Mouse (Mus musculus) liver, postnatal 0 days (tissue): ENCODE results near the gene Fam114a2. TPM values are rescaled to one million over a fixed set of nuclear protein-coding genes. Genes with fewer than 3 reads are reported as not detected.

Experiments used
- ATAC-seq: fragments of 200-750 bp; cut with Nextera tagmentation; 2 replicates; pipeline ENCODE4 v1.8.0; 2017; ENCODE audit warnings: mild to moderate bottlenecking, moderate library complexity
- DNase-seq: peaks from one replicate; pipeline ENCODE4 v3.0.0-alpha.2; 2016
- H3K27ac ChIP-seq: fragments of 300-500 bp; sonication (generic); 2 replicates; pipeline ENCODE4 v1.5.1; 2014; ENCODE audit warnings: antibody characterized with exemption, moderate library complexity, mild to moderate bottlenecking, low read depth
- H3K27me3 ChIP-seq: fragments of 300-500 bp; sonication (generic); 2 replicates; pipeline ENCODE4 v1.6.1; 2014; ENCODE audit warnings: low read length, control low read depth, mixed read lengths; ENCODE audit not compliant: insufficient read depth
- H3K36me3 ChIP-seq: fragments of 300-500 bp; sonication (generic); replicated peaks from 2 replicates; pipeline ENCODE4 v1.6.1; 2014; ENCODE audit warnings: mild to moderate bottlenecking, control low read depth, low read length, moderate library complexity, mixed read lengths; ENCODE audit not compliant: insufficient read depth
- H3K4me1 ChIP-seq: fragments of 300-500 bp; sonication (generic); 2 replicates; pipeline ENCODE4 v1.6.1; 2014; ENCODE audit warnings: antibody characterized with exemption, mild to moderate bottlenecking, control low read depth; ENCODE audit not compliant: insufficient read depth
- H3K4me2 ChIP-seq: fragments of 300-500 bp; sonication (generic); 2 replicates; pipeline ENCODE4 v1.6.1; 2014; ENCODE audit warnings: low read depth, mild to moderate bottlenecking, low read length, moderate library complexity, mixed read lengths
- H3K4me3 ChIP-seq: fragments of 300-500 bp; sonication (generic); 2 replicates; pipeline ENCODE4 v1.5.1; 2014; ENCODE audit warnings: low read depth, low read length
- H3K9ac ChIP-seq: fragments of 300-500 bp; sonication (generic); replicated peaks from 2 replicates; pipeline ENCODE4 v1.6.1; 2014; ENCODE audit warnings: mild to moderate bottlenecking, moderate library complexity
- H3K9me3 ChIP-seq: fragments of 300-500 bp; sonication (generic); 2 replicates; pipeline ENCODE4 v1.6.1; 2016; ENCODE audit warnings: mild to moderate bottlenecking, control low read depth, low read length, mixed read lengths
- CTCF ChIP-seq: sonication (generic); IDR thresholded peaks from 2 replicates; pipeline ENCODE4 v1.5.1; 2016; ENCODE audit warnings: antibody characterized with exemption, low read depth
- EP300 ChIP-seq: IDR thresholded peaks from 2 replicates; pipeline ENCODE4 v1.6.1; 2016; ENCODE audit warnings: antibody characterized with exemption, low read depth, mild to moderate bottlenecking
- WGBS: fragments of 180-500 bp; shearing (Covaris S2); extraction: QIAGEN DNeasy Blood & Tissue Kit; methylation state at CpG from one replicate; pipeline ENCODE4 v1.1.7; 2014; ENCODE audit not compliant: insufficient replicate concordance; 5-methylcytosine and 5-hydroxymethylcytosine counted together
- polyA plus RNA-seq: library from polyadenylated mRNA; unstranded; fragments of >200 nt; fragmentation: Nextera tagmentation; extraction: Ambion mirVana; gene quantifications from 2 replicates; pipeline ENCODE4 v1.2.1, GENCODE M21; 2015

Gene Fam114a2
- polyA plus RNA-seq, 1 experiment from 2014 or later, result 22.7 TPM

DNA sequence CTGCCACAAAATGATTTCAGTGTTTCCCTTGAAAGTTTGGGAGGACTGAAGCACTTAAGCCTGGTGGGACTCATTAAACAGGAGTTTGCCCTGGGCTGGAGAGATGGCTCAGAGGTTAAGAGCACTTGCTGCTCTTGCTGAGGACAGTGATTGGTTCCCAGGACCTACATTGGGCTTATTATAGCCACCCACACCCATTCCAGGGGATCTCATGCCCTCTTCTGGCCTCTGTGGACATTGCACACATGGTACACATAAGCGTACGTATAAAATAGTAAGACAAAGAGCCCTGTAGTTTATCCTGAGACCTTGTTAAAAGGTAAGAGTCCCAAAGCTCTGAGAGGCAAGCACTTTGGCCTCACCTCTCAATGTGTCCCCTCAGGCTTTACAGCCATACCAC, 31.8 kb upstream of the Fam114a2 start:
- no peaks in the 10 kb centered on the region for H3K27me3 ChIP-seq
- H3K36me3 ChIP-seq, result no peaks in the 10 kb centered on the region
- DNase-seq, result no peak
- no peak overlapping the region for H3K4me3 ChIP-seq
- WGBS, result 82% methylated on average over 2 of the region's 2 CpGs
- H3K27ac ChIP-seq, result no peak overlapping the region
- TF ChIP-seq CTCF (peak; percentile 35), EP300 (no peak)
- H3K4me2 ChIP-seq, result no peak overlapping the region
- no peak for ATAC-seq
- H3K9me3 ChIP-seq, result no peaks in the 10 kb centered on the region
- H3K9ac ChIP-seq, result no peak overlapping the region
- no peaks in the 10 kb centered on the region for H3K4me1 ChIP-seq

DNA sequence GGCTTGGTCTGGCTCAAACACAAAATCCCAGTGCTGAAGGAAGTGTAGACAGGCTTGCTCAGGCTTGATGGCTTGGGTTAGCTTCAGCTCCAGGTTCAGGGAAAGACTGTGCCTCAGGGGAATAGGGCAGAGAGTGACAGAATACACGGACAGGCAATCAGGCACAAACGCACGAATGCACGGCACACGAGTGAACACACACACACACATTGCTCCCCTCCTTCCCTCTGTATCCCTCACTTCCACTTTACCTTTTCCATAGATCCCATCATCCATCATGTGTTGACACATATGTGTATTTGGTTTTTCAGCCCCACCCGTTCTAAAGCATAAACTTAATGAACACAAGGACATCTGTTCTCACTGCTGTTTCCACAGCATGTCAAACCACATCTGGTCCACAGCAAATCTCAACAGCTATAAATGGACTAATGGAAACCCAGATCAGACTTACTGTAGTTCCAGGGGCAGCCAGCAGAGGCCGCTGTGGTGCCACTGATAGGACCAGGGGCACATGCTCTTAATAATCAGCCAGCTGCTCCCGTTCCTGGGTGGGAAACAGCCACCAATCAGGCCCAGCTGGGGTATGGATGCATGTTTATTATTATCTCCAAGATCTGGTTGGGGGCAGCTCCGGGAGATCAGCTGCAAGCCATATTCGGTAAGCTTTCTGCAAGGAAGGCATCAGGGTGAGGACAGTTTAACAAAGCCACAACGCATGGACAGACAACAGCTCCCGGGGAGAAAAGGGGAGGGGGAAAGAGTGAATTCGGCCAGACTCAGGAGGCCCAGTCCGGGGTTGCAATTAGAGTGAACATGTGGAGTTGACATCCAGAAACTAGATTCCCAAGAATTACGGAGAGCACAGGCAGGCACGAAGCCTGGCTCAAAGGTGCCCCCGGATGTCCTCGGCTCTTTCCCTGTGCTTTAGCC, 30.5 kb upstream of the Fam114a2 start:
- Histone ChIP-seq H3K4me1 (no peaks in the 10 kb centered on the region), H3K9me3 (no peaks in the 10 kb centered on the region), H3K9ac (no peak overlapping the region), H3K4me3 (no peak overlapping the region), H3K36me3 (no peaks in the 10 kb centered on the region), H3K27ac (no peak overlapping the region), H3K27me3 (no peaks in the 10 kb centered on the region), H3K4me2 (0 out of 2 replicates have a peak overlapping the region, but pooled peaks have one; percentile 11)
- ATAC-seq, result no peak
- WGBS, result 48% methylated on average over 18 of the region's 18 CpGs
- peak; percentile 88 for DNase-seq
- TF ChIP-seq EP300 (no peak), CTCF (peak; percentile 99)

- Histone ChIP-seq H3K27me3 (no peaks in the 10 kb centered on the region), H3K27ac (no peak overlapping the region), H3K4me2 (no peak overlapping the region), H3K9ac (no peak overlapping the region), H3K9me3 (no peaks in the 10 kb centered on the region), H3K4me3 (no peak overlapping the region), H3K4me1 (no peaks in the 10 kb centered on the region), H3K36me3 (no peaks in the 10 kb centered on the region)
- ATAC-seq (no peak), DNase-seq (no peak)
- TF ChIP-seq CTCF, result no peak
- TF ChIP-seq EP300, result no peak
- WGBS, result 82% methylated on average over 2 of the region's 2 CpGs
These were observed 22.3 kb upstream of the Fam114a2 start for GRCm38 (mm10) chr11:57540681-57541080.

DNA sequence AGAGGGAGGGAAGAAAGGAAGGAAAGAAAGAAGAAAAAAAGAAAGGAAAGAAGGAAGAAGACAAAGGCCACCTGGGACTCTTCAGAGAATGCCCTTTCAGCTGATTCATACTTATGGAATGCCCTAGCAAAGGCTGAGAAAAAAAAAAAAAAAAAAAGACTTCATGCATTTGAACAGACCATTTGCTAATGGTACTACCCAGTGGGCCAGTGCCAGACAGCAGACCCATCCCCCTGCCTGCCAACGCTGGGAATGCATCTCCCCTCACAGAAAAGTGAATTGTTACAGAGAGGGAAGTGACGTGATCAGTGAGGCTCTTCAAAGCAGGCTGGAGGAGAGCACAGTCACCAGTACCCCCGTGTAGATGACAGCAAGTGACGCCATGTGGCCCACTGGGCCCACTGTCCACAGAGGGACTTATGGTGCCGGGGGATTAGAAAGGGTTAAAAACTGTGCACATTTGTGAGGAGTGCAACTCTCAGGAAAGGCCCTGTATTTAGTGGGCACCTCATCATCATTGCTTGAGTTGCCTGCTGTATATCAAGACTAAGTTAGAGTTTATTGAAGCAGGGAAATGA, 21.5 kb upstream of the Fam114a2 start:
- Histone ChIP-seq H3K4me3 (no peak overlapping the region), H3K36me3 (no peaks in the 10 kb centered on the region), H3K9me3 (no peaks in the 10 kb centered on the region), H3K4me2 (no peak overlapping the region), H3K27me3 (no peaks in the 10 kb centered on the region), H3K9ac (no peak overlapping the region), H3K4me1 (no peaks in the 10 kb centered on the region), H3K27ac (no peak overlapping the region)
- WGBS, result 69% methylated on average over 5 of the region's 5 CpGs
- TF ChIP-seq CTCF (no peak), EP300 (no peak)
- DNase-seq, result no peak
- no peak for ATAC-seq

DNA sequence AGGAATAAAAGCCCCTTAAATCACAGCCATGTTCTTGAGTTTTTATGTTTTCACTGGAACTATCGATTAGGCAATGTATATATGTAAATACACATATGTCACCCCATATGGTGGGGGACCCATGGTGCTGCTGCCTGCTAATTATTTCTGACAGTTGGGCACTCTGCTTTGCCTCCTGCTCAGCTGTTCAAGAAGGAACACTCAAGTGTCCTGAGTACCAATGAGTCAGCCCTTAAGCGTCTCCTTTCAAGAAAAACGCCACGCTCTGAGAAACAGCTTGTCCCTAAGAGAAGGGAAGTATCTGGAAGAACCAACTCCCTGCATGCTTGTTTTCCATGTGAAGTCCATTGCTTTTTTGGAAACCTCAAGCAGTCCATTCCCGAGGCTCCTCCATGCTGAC, 17.5 kb upstream of the Fam114a2 start:
- no peak overlapping the region for H3K4me3 ChIP-seq
- no peak for DNase-seq
- TF ChIP-seq EP300 (no peak), CTCF (no peak)
- WGBS, result 91% methylated on average over 5 of the region's 5 CpGs
- H3K36me3 ChIP-seq, result peaks cover 14% of the 10 kb centered on the region; the same call in 1 of the 2 replicates
- H3K27ac ChIP-seq, result no peak overlapping the region
- no peak overlapping the region for H3K9ac ChIP-seq
- H3K9me3 ChIP-seq, result no peaks in the 10 kb centered on the region
- H3K4me1 ChIP-seq, result no peaks in the 10 kb centered on the region
- H3K27me3 ChIP-seq, result no peaks in the 10 kb centered on the region
- ATAC-seq, result no peak
- no peak overlapping the region for H3K4me2 ChIP-seq

DNA sequence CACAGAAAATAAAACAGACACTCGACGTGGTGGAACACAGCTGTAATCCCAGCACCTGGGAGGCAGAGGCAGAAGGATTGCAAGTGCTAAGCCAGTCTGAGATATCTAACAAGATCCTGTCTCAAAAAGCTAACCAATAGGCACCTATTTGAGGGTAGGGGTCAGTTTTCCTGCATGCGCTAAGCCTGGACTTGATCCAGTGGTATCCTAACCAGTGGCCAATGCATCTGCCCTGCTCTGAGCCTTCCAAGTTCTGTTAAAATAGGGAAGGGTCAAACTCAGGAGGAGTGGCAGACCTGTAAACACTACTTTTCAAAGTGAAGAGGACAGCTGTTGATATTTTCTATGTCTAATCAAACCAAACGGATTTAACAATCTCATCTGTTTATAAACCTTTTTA, 13.9 kb upstream of the Fam114a2 start:
- Histone ChIP-seq H3K9ac (no peak overlapping the region), H3K36me3 (peaks cover 34% of the 10 kb centered on the region), H3K27ac (no peak overlapping the region), H3K4me3 (no peak overlapping the region), H3K27me3 (no peaks in the 10 kb centered on the region), H3K4me1 (no peaks in the 10 kb centered on the region), H3K4me2 (no peak overlapping the region), H3K9me3 (no peaks in the 10 kb centered on the region)
- ATAC-seq (no peak), DNase-seq (no peak)
- WGBS, result 78% methylated on average over 4 of the region's 4 CpGs
- TF ChIP-seq EP300 (no peak), CTCF (no peak)
